ENCODE assay signal across 8 mouse cellular contexts in genomic region chr5:90930546-90930945, GRCm38 (mm10). TPM values are rescaled to one million over a fixed set of nuclear protein-coding genes. Genes with fewer than 3 reads are reported as not detected.
A peak's percentile ranks its signal among the peaks of the same experiment; 100 is the strongest.
DNase-seq lines count a peak whose midpoint lies in the region; ATAC-seq and TF ChIP-seq lines count a peak whose summit lies in the region.

No protein-coding gene starts in this region.

- no peaks in the 10 kb centered on the region for H3K27me3 ChIP-seq in liver, adult 2 months (ENCODE audit: control insufficient read depth, insufficient read depth, low read length)
- no peaks in the 10 kb centered on the region for H3K27me3 ChIP-seq in embryonic facial prominence, embryonic 14.5 days (replicated peaks; ENCODE audit: control insufficient read depth, insufficient read depth, low read length)
- no peaks in the 10 kb centered on the region for H3K27me3 ChIP-seq in intestine, postnatal 0 days (replicated peaks; ENCODE audit: control insufficient read depth, insufficient read depth, low read length)
- H3K27me3 ChIP-seq in neural tube, embryonic 13.5 days: no peaks in the 10 kb centered on the region

- peak overlapping the region; percentile 66 for H3K4me2 ChIP-seq in embryonic facial prominence, embryonic 14.5 days (ENCODE audit: low read depth, low read length)
- H3K4me2 ChIP-seq in intestine, postnatal 0 days (replicated peaks; ENCODE audit: low read depth): peak overlapping the region; percentile 65
- H3K4me2 ChIP-seq in neural tube, embryonic 13.5 days: peak overlapping the region; percentile 64

- H3K36me3 ChIP-seq in liver, adult 2 months (ENCODE audit: control insufficient read depth, insufficient read depth, low read length): no peaks in the 10 kb centered on the region; the same call in 1 of the 2 replicates
- peaks cover 20% of the 10 kb centered on the region for H3K36me3 ChIP-seq in embryonic facial prominence, embryonic 14.5 days (ENCODE audit: control insufficient read depth, insufficient read depth, low read length)
- 0 out of 2 replicates have a peak, but pooled peaks cover 6% of the 10 kb centered on the region for H3K36me3 ChIP-seq in intestine, postnatal 0 days (ENCODE audit: control insufficient read depth, insufficient read depth)
- peaks cover 15% of the 10 kb centered on the region for H3K36me3 ChIP-seq in neural tube, embryonic 13.5 days

- no peak for TF ChIP-seq CTCF in liver, adult 2 months (IDR thresholded peaks at IDR 0.05; ENCODE audit: low read depth, low read length)
- no peak for TF ChIP-seq CTCF in intestine, postnatal 0 days (IDR thresholded peaks at IDR 0.05; ENCODE audit: low read depth)

- H3K79me2 ChIP-seq in liver, adult 2 months (ENCODE audit: control insufficient read depth, insufficient read depth, low read length): no peaks in the 10 kb centered on the region; the same call in 1 of the 2 replicates

- TF ChIP-seq POLR2A in liver, adult 2 months (IDR thresholded peaks at IDR 0.05; ENCODE audit: extremely low read depth, insufficient read depth, low read length): no peak

- peaks cover 6% of the 10 kb centered on the region; the same call in 1 of the 2 replicates for H3K4me1 ChIP-seq in liver, adult 2 months (ENCODE audit: control insufficient read depth, insufficient read depth, low read length)
- H3K4me1 ChIP-seq in embryonic facial prominence, embryonic 14.5 days (ENCODE audit: control insufficient read depth, insufficient read depth, low read length): peaks cover 7% of the 10 kb centered on the region; the same call in 1 of the 2 replicates
- H3K4me1 ChIP-seq in intestine, postnatal 0 days (replicated peaks; ENCODE audit: control insufficient read depth, insufficient read depth, low read length): 0 out of 2 replicates have a peak, but pooled peaks cover 3% of the 10 kb centered on the region
- H3K4me1 ChIP-seq in neural tube, embryonic 13.5 days (replicated peaks): peaks cover 20% of the 10 kb centered on the region

- H3K27ac ChIP-seq in liver, adult 2 months (replicated peaks; ENCODE audit: insufficient read depth, low read depth, low read length): no peak overlapping the region
- peak overlapping the region; percentile 99 for H3K27ac ChIP-seq in embryonic facial prominence, embryonic 14.5 days (replicated peaks; ENCODE audit: low read depth, low read length)
- peak overlapping the region; percentile 96 for H3K27ac ChIP-seq in intestine, postnatal 0 days (ENCODE audit: low read depth, low read length)
- H3K27ac ChIP-seq in neural tube, embryonic 13.5 days (replicated peaks): peak overlapping the region; percentile 99

- H3K4me3 ChIP-seq in liver, adult 2 months (ENCODE audit: insufficient read depth, low read depth, low read length): no peak overlapping the region
- peak overlapping the region; percentile 81 for H3K4me3 ChIP-seq in embryonic facial prominence, embryonic 14.5 days (ENCODE audit: low read depth, low read length)
- H3K4me3 ChIP-seq in intestine, postnatal 0 days (ENCODE audit: low read depth, low read length): peak overlapping the region; percentile 68
- peak overlapping the region; percentile 81 for H3K4me3 ChIP-seq in neural tube, embryonic 13.5 days

- no peaks in the 10 kb centered on the region for H3K9me3 ChIP-seq in embryonic facial prominence, embryonic 14.5 days (ENCODE audit: control insufficient read depth, low read length)
- no peaks in the 10 kb centered on the region for H3K9me3 ChIP-seq in intestine, postnatal 0 days (ENCODE audit: control insufficient read depth)
- H3K9me3 ChIP-seq in neural tube, embryonic 13.5 days: no peaks in the 10 kb centered on the region

- no peak overlapping the region for H3K9ac ChIP-seq in liver, adult 2 months (ENCODE audit: low read depth, low read length)
- peak overlapping the region; percentile 98 for H3K9ac ChIP-seq in embryonic facial prominence, embryonic 14.5 days (ENCODE audit: low read depth, low read length)
- peak overlapping the region; percentile 95; the same call in 1 of the 2 replicates for H3K9ac ChIP-seq in intestine, postnatal 0 days (ENCODE audit: low read depth, low read length)
- peak overlapping the region; percentile 98 for H3K9ac ChIP-seq in neural tube, embryonic 13.5 days

- peak; percentile 31 for DNase-seq in liver, adult 2 months (ENCODE audit: extremely low read depth, low read depth, low spot score)
- no peak for DNase-seq in liver
- peak; percentile 7 for DNase-seq in embryonic facial prominence, embryonic 14.5 days (ENCODE audit: low spot score)
- no peak for DNase-seq in cerebellum, postnatal 10 days
- no peak for DNase-seq in urinary bladder, adult 18-20 months (ENCODE audit: low spot score in 2 of 2)
- DNase-seq in yolk sac, embryonic 10.5 days (ENCODE audit: low spot score): no peak

- WGBS in liver, adult 2 months: 66% methylated on average over 2 of the region's 2 CpGs
- 40% methylated on average over 2 of the region's 2 CpGs for WGBS in embryonic facial prominence, embryonic 14.5 days
- 34% methylated on average over 2 of the region's 2 CpGs for WGBS in intestine, postnatal 0 days
- 42% methylated on average over 2 of the region's 2 CpGs for WGBS in neural tube, embryonic 13.5 days

- no peak for ATAC-seq in embryonic facial prominence, embryonic 14.5 days (ENCODE audit: low read depth)
- ATAC-seq in intestine, postnatal 0 days: peak; percentile 14; the same call in 1 of the 2 replicates
- ATAC-seq in neural tube, embryonic 13.5 days (ENCODE audit: low read depth): peak; percentile 13

RNA-seq across cellular contexts. Expression of gene Mthfd2l, which starts 0.4 kb away (rescaled TPM):
- total RNA-seq in liver, adult 2 months (2014; rRNA removed): 7.8 and 9.9 TPM in 2 replicates
- 6.3 and 6.4 TPM in 2 replicates for polyA plus RNA-seq in liver, adult 2 months (2012; rRNA removed)
- polyA plus RNA-seq in embryonic facial prominence, embryonic 14.5 days (2014; fragmentation: Nextera tagmentation; extraction: Ambion mirVana): 43.1 and 47.7 TPM in 2 replicates
- polyA plus RNA-seq in intestine, postnatal 0 days (2015; fragmentation: Nextera tagmentation; extraction: Ambion mirVana): 33.9 TPM in 2 replicates
- 97.4 and 98.2 TPM in 2 replicates for polyA plus RNA-seq in neural tube, embryonic 13.5 days (2015; fragmentation: Nextera tagmentation; extraction: Ambion mirVana)

RNA-seq across cellular contexts. Expression of gene Cxcl2, which starts 26.9 kb away (rescaled TPM):
- 0.07 and 0.28 TPM in 2 replicates for total RNA-seq in liver, adult 2 months (2014; rRNA removed)
- polyA plus RNA-seq in liver, adult 2 months (2012; rRNA removed): 0.17 and 0.31 TPM in 2 replicates
- 0.18 TPM in 1 of 2 replicates, not detected in the other for polyA plus RNA-seq in embryonic facial prominence, embryonic 14.5 days (2014; fragmentation: Nextera tagmentation; extraction: Ambion mirVana)
- 0.18 and 0.30 TPM in 2 replicates for polyA plus RNA-seq in intestine, postnatal 0 days (2015; fragmentation: Nextera tagmentation; extraction: Ambion mirVana)
- not detected in 2 replicates for polyA plus RNA-seq in neural tube, embryonic 13.5 days (2015; fragmentation: Nextera tagmentation; extraction: Ambion mirVana)

RNA-seq across cellular contexts. Expression of gene Cxcl1, which starts 39.5 kb away (rescaled TPM):
- total RNA-seq in liver, adult 2 months (2014; rRNA removed): 8.2 and 9.3 TPM in 2 replicates
- 2.0 and 4.2 TPM in 2 replicates for polyA plus RNA-seq in liver, adult 2 months (2012; rRNA removed)
- polyA plus RNA-seq in embryonic facial prominence, embryonic 14.5 days (2014; fragmentation: Nextera tagmentation; extraction: Ambion mirVana): 1.3 TPM in 2 replicates
- polyA plus RNA-seq in intestine, postnatal 0 days (2015; fragmentation: Nextera tagmentation; extraction: Ambion mirVana): 0.83 and 1.2 TPM in 2 replicates
- polyA plus RNA-seq in neural tube, embryonic 13.5 days (2015; fragmentation: Nextera tagmentation; extraction: Ambion mirVana): not detected in 2 replicates

Comparison
In these comparisons a context has a peak if more than half of its experiments do, and no peak if none do; other contexts are left out.
1. DNase-seq: peak in liver, adult 2 months (single experiment) and embryonic facial prominence, embryonic 14.5 days (single experiment); none in liver (single experiment), cerebellum, postnatal 10 days (0 of 2), urinary bladder, adult 18-20 months (0 of 2) and yolk sac, embryonic 10.5 days (single experiment).
2. Peak in every context shown above with its lines, with median percentiles within 50 percentile points of each other: H3K4me2 ChIP-seq.